Mouse (Mus musculus): ENCODE results near the gene Shank1.
A peak's percentile ranks its signal among the peaks of the same experiment; 100 is the strongest.

DNA sequence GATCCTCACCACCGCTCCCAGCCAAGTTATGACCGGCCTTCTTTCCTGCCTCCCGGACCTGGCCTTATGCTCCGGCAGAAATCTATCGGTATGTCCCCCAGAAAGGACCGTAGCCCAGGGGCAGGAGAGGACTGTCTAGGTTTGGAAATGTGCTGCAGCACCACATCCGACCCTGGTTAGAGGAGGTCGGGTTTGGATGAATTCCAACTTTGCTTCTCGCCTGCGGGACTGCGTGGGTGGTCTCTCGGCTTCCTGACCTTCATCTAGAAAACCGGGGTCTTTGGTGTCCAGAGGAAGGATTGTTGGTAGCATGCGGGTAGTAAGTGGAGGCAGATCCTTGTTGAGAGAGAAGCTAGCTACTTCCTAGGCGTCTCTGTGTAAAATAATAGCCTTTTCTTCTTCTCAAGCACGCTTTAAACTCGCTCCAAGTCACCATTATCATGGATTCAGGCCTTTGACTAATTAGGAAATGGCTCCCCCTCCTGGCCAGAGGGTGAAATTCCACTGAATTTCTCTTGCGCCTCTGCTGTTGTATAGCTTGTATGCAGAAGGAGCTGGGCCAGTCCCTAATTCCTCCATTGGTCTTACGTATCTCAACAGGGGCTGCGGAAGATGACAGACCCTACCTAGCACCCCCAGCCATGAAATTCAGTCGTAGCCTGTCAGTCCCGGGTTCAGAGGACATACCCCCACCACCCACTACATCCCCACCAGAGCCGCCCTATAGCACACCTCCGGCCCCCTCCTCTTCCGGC lies 41.1 kb downstream of the Shank1 start:
- TF ChIP-seq POLR2A (IDR thresholded peaks at IDR 0.05; ENCODE audit: borderline replicate concordance, control insufficient read depth, low read depth, low read length): no peak
- TF ChIP-seq CTCF (IDR thresholded peaks at IDR 0.05; ENCODE audit: control insufficient read depth, insufficient read depth, low read length): peak; percentile 50

Measured in bone marrow, adult 2 months (tissue).